Mouse (Mus musculus) ZHBTc4 (cell line): Measurements from ENCODE around the gene Foxn4.

Source experiments
- DNase-seq: peaks from one replicate; pipeline ENCODE4 v3.0.0-alpha.2; 2011; ENCODE audit warnings: low read depth, low spot score

The Foxn4 gene

GRCm38 (mm10) chr5:114273693-114274402 is at the start of gene Foxn4:
Gene Foxn4, minus strand, starts transcription at chr5:114273807.
- peak; percentile 74 for DNase-seq

GRCm38 (mm10) chr5:114323105-114323790 is 49.6 kb upstream of the Foxn4 start:
- peak; percentile 36 for DNase-seq

GRCm38 (mm10) chr5:114309680-114310036 is 36.1 kb upstream of the Foxn4 start:
- no peak for DNase-seq

- DNase-seq, result peak; percentile 76
Measured at GRCm38 (mm10) chr5:114308765-114309679, 35.4 kb upstream of the Foxn4 start.

GRCm38 (mm10) chr5:114306496-114306895 is 32.9 kb upstream of the Foxn4 start:
- no peak for DNase-seq

- no peak for DNase-seq
Measured at GRCm38 (mm10) chr5:114303166-114303565, 29.6 kb upstream of the Foxn4 start.

GRCm38 (mm10) chr5:114299883-114300610 is 26.4 kb upstream of the Foxn4 start:
- no peak for DNase-seq

GRCm38 (mm10) chr5:114299156-114299855 is 25.7 kb upstream of the Foxn4 start:
- DNase-seq, result peak; percentile 74

GRCm38 (mm10) chr5:114298212-114298894 is 24.7 kb upstream of the Foxn4 start:
- DNase-seq, result no peak

GRCm38 (mm10) chr5:114296693-114297631 is 23.4 kb upstream of the Foxn4 start:
- peak; percentile 62 for DNase-seq

- DNase-seq, result no peak
Measured at GRCm38 (mm10) chr5:114290004-114290403, 16.4 kb upstream of the Foxn4 start.

- no peak for DNase-seq
Measured at GRCm38 (mm10) chr5:114288874-114289273, 15.3 kb upstream of the Foxn4 start, which contains the start of gene Myo1h. Gene Myo1h, plus strand, starts transcription at chr5:114289166.

GRCm38 (mm10) chr5:114288396-114288795 is 14.8 kb upstream of the Foxn4 start:
- DNase-seq, result no peak

- DNase-seq, result peak; percentile 80
Measured at GRCm38 (mm10) chr5:114286872-114287571, 13.4 kb upstream of the Foxn4 start.

- peak; percentile 68 for DNase-seq
Measured at GRCm38 (mm10) chr5:114286102-114286501, 12.5 kb upstream of the Foxn4 start.

- DNase-seq, result no peak
Measured at GRCm38 (mm10) chr5:114285398-114285700, 11.7 kb upstream of the Foxn4 start.

- DNase-seq, result no peak
Measured at GRCm38 (mm10) chr5:114284604-114285397, 11.2 kb upstream of the Foxn4 start.

GRCm38 (mm10) chr5:114282346-114282745 is 8.7 kb upstream of the Foxn4 start:
- no peak for DNase-seq
